Mouse (Mus musculus) heart, adult 8-10 months (tissue): ENCODE results near the gene Copa. TPM values are rescaled to one million over a fixed set of nuclear protein-coding genes. Genes with fewer than 3 reads are reported as not detected.

ENCODE experiments used
- DNase-seq: peaks from one replicate; pipeline ENCODE4 v3.0.0; 2022; ENCODE audit warnings: low spot score
- total RNA-seq, 4 experiments: library from RNA; stranded (reverse); gene quantifications; 2 replicates each; pipeline ENCODE4 v1.2.4; 2022

Gene Copa
- total RNA-seq, 4 experiments from 2014 or later, result 103 to 115 (median 113) TPM

GRCm38 (mm10) chr1:172140825-172141224 lies 58.5 kb downstream of the Copa start:
- DNase-seq, result no peak

GRCm38 (mm10) chr1:172141529-172141928 lies 59.2 kb downstream of the Copa start:
- no peak for DNase-seq

- peak; percentile 55 for DNase-seq
These were observed 61.2 kb downstream of the Copa start for GRCm38 (mm10) chr1:172143570-172143969.

- DNase-seq, result peak; percentile 98
These were observed 65.5 kb downstream of the Copa start, which contains the start of gene Dcaf8 for GRCm38 (mm10) chr1:172147835-172148278. Gene Dcaf8, plus strand, starts transcription at chr1:172148084.

GRCm38 (mm10) chr1:172148279-172148954 lies 66.1 kb downstream of the Copa start:
- DNase-seq, result peak; percentile 41

GRCm38 (mm10) chr1:172148955-172149815 lies 66.9 kb downstream of the Copa start:
- no peak for DNase-seq

GRCm38 (mm10) chr1:172154536-172154935 lies 72.2 kb downstream of the Copa start:
- no peak for DNase-seq

- no peak for DNase-seq
These were observed 73.2 kb downstream of the Copa start for GRCm38 (mm10) chr1:172155518-172155917.

GRCm38 (mm10) chr1:172159970-172160369 lies 77.6 kb downstream of the Copa start:
- no peak for DNase-seq

- no peak for DNase-seq
These were observed 78.2 kb downstream of the Copa start for GRCm38 (mm10) chr1:172160508-172160907.

GRCm38 (mm10) chr1:172162009-172162408 lies 79.7 kb downstream of the Copa start:
- peak; percentile 55 for DNase-seq

GRCm38 (mm10) chr1:172162959-172163358 lies 80.6 kb downstream of the Copa start:
- DNase-seq, result no peak

GRCm38 (mm10) chr1:172167911-172168310 lies 85.6 kb downstream of the Copa start:
- no peak for DNase-seq

- no peak for DNase-seq
These were observed 87.5 kb downstream of the Copa start for GRCm38 (mm10) chr1:172169809-172170208.

Other genes with a start within 250 kb of the Copa start
- 1 to 10 TPM; 1.3 to 3.4 (median 2.5) TPM for gene Cd84, start 242.8 kb upstream of the Copa start, total RNA-seq
- under 1 TPM; 0.11 to 0.25 (median 0.21) TPM for gene Gm10521, start 186.9 kb upstream of the Copa start, total RNA-seq
- under 1 TPM in 2 of 4 experiments, not detected in 2; 0.19 to 0.46 TPM for gene Slamf6, start 165.0 kb upstream of the Copa start, total RNA-seq
- gene Vangl2, start 54.1 kb upstream of the Copa start, total RNA-seq, result 1 to 10 TPM in 2 of 4 experiments, under 1 TPM in 2; 0.86 to 1.7 (median 1.1) TPM
- not detected for gene Nhlh1, start 25.0 kb upstream of the Copa start, total RNA-seq
- gene Ncstn, start 266 bp downstream of the Copa start, total RNA-seq, result 10 to 100 TPM; 42.1 to 47.9 (median 44.0) TPM
- gene Pex19, start 44.2 kb downstream of the Copa start, total RNA-seq, result 100 to 1,000 TPM; 108 to 144 (median 125) TPM
- 100 to 1,000 TPM; 120 to 132 (median 125) TPM for gene Dcaf8, start 65.6 kb downstream of the Copa start, total RNA-seq
- gene Pea15a, start 124.3 kb downstream of the Copa start, total RNA-seq, result 10 to 100 TPM; 41.7 to 74.1 (median 60.0) TPM
- 1 to 10 TPM; 2.5 to 6.9 (median 3.7) TPM for gene Casq1, start 137.3 kb downstream of the Copa start, total RNA-seq
- not detected for gene Atp1a4, start 175.9 kb downstream of the Copa start, total RNA-seq
- gene Igsf8, start 179.1 kb downstream of the Copa start, total RNA-seq, result 10 to 100 TPM in 3 of 4 experiments, 1 to 10 TPM in 1; 9.8 to 12.2 (median 11.5) TPM
- 100 to 1,000 TPM; 457 to 541 (median 497) TPM for gene Atp1a2, start 215.5 kb downstream of the Copa start, total RNA-seq
- gene Kcnj9, start 246.8 kb downstream of the Copa start, total RNA-seq, result not detected